Mouse (Mus musculus): ENCODE measurements around the gene Ptges2. TPM values are rescaled to one million over a fixed set of nuclear protein-coding genes. Genes with fewer than 3 reads are reported as not detected.
A peak's percentile ranks its signal among the peaks of the same experiment; 100 is the strongest.

Gene Ptges2
- polyA plus RNA-seq, 1 experiment from 2014 or later: 7.9 TPM

DNA sequence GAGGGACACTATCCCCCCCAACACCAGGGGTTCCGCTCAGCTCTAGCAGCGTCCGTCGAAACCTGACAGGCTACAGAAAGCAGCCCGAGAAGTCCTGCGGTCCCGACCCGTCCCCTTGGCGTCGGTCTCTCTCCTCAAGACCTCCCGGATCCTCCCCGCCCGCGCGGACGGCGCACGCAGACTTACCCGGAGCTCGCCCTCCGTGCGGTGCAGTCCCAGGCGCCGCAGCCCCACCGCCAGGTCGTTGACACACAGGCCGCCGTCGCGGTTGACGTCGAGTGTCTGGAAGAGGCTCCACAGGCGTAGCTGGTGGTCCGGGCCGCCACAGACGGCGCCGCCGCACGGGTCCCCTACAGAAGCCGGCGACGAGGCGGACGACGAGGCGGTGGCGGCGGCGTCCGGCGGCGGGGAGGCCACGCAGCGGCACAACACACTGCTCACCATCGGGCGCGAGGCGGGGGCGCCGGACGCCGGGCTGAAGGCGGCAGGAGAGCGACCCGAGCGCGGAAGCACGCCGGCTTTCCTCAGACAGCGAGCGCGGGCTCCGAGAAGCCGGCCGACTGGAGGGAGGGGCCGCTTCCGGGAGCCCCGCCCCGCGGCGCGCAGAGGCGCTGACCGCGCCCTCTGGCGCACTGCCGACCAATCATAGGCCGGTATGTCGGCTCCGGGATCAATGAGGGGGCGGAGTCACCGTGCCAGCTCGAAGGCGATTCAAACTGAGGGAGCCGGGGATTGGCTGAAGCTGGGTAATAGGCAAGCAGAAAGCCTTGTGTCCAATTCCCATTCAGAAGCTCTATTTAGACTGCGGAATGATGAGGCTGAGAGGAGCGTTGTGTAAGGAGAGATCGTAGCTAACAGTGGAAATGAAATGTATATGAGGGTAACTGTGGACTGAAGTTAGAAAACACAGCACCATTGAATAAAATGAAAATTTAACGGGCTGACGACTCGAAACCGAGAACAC lies 55.5 kb downstream of the Ptges2 start, which contains the start of gene Slc25a25:
Gene Slc25a25 (minus strand): TSS at position 565 of the 964 bp plus-strand sequence.
- H3K27ac ChIP-seq: peak within 1 kb of the TSS; percentile 81
- peaks cover 61% of the 10 kb centered on the region for H3K79me2 ChIP-seq (ENCODE audit: inconsistent target)
- 2% methylated on average over 103 of the region's 103 CpGs for WGBS (ENCODE audit: missing documents)
- peaks cover 17% of the 10 kb centered on the region; the same call in 1 of the 2 replicates for H3K36me3 ChIP-seq (ENCODE audit: inconsistent target)
- peak within 1 kb of the TSS; percentile 85 for H3K4me3 ChIP-seq (ENCODE audit: inconsistent target)

DNA sequence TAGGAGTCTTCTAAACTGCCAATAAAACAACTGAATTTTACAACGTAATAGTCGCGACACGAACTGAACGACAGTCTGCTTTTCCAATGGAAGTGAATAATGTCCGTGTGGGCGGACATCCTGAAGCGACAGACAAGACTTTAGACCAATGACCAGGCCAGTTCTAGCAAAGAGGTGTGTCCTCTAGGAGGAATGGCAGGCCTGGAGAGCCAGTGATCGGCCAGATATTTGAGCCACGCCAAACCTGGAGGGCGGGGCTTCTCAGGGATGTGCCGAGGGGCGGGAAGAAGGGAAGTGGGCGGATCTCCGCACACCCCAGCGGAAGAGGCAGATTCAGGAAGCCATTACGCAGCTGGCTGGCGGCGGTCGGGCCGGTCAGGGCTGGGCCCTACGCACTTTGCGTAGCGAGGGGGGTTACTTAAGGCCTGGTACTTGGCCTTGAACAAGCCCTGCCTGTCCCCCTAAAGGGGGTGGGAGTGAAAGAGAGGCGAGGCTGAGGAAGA lies 56.2 kb downstream of the Ptges2 start:
- peak overlapping the region; percentile 43 for H3K4me3 ChIP-seq (ENCODE audit: inconsistent target)
- peaks cover 54% of the 10 kb centered on the region for H3K79me2 ChIP-seq (ENCODE audit: inconsistent target)
- WGBS (ENCODE audit: missing documents): 1% methylated on average over 23 of the region's 25 CpGs
- H3K36me3 ChIP-seq (ENCODE audit: inconsistent target): peaks cover 20% of the 10 kb centered on the region; the same call in 1 of the 2 replicates
- peak overlapping the region; percentile 81 for H3K27ac ChIP-seq

DNA sequence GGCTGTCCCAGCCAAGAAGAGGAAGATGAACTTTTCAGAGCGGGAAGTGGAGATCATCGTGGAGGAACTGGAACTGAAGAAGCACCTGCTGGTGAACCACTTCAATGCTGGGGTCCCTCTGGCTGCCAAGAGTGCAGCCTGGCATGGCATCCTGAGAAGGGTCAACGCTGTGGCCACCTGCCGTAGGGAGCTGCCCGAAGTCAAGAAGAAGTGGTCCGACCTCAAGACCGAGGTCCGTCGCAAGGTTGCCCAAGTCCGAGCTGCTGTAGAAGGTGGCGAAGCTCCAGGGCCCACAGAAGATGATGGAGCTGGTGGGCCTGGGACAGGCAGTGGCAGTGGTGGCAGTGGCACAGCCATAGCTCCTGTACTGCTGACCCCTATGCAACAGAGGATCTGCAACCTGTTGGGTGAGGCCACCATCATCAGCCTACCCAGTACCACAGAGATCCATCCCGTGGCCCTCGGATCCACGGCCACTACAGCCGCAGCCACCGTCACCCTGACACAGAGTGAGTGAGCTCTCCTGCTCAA lies 56.8 kb downstream of the Ptges2 start:
- Histone ChIP-seq H3K4me3 (ENCODE audit: inconsistent target) (peak overlapping the region; percentile 35), H3K79me2 (ENCODE audit: inconsistent target) (peaks cover 52% of the 10 kb centered on the region), H3K36me3 (ENCODE audit: inconsistent target) (peaks cover 20% of the 10 kb centered on the region; the same call in 1 of the 2 replicates), H3K27ac (peak overlapping the region; percentile 81)
- WGBS (ENCODE audit: missing documents): 72% methylated on average over 16 of the region's 16 CpGs

DNA sequence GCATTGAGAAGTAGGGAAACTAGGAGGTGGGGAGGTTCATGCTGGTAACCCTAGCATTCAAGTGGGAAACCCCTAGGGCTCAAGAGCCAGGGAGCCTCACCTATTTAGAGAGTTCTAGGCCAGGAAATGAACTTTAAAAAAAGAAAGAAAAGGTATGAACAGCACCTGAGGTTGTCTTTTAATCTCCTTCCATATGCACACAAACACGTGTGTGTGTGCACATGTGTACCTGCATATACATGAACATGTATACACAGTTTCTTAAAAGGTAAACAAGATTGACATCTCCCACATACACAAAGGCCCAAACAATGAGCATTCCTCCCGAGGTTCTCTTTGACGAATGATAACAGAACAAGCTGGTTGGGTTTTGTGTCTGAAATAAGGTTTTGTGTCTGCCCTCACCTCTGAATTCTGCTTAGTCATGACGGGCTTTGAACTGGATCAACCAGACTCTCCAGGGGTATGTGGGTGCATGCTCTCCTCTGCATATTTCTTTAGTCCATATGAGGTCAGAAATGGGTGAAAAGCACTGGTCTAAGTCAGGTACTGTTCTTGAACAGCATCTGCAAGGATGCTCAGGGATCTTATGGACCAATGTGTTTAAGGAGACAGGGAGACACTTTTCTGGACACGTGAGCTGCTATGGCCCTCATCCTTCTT lies 58.1 kb downstream of the Ptges2 start:
- WGBS (ENCODE audit: missing documents): 77% methylated on average over 5 of the region's 5 CpGs
- H3K27ac ChIP-seq: no peak overlapping the region
- H3K79me2 ChIP-seq (ENCODE audit: inconsistent target): peaks cover 42% of the 10 kb centered on the region
- H3K4me3 ChIP-seq (ENCODE audit: inconsistent target): no peak overlapping the region
- peaks cover 20% of the 10 kb centered on the region; the same call in 1 of the 2 replicates for H3K36me3 ChIP-seq (ENCODE audit: inconsistent target)

DNA sequence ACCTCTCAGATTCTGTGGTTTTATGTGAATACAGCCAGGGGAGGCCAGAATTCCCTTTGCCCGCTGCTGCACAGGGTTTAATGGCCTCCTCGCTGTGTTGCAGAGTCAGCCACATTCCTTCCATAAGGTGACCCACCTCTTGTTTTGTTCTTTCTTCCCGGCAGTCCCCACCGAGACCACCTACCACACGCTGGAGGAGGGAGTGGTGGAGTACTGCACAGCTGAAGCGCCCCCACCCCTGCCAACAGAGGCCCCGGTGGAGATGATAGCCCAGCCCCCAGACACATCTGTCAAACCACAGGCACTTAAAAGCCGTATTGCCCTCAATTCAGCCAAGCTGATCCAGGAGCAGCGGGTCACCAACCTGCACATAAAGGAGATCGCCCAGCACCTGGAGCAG lies 58.9 kb downstream of the Ptges2 start:
- Histone ChIP-seq H3K36me3 (ENCODE audit: inconsistent target) (peaks cover 20% of the 10 kb centered on the region; the same call in 1 of the 2 replicates), H3K27ac (no peak overlapping the region), H3K4me3 (ENCODE audit: inconsistent target) (no peak overlapping the region), H3K79me2 (ENCODE audit: inconsistent target) (peaks cover 34% of the 10 kb centered on the region)
- WGBS (ENCODE audit: missing documents): 98% methylated on average over 9 of the region's 10 CpGs

DNA sequence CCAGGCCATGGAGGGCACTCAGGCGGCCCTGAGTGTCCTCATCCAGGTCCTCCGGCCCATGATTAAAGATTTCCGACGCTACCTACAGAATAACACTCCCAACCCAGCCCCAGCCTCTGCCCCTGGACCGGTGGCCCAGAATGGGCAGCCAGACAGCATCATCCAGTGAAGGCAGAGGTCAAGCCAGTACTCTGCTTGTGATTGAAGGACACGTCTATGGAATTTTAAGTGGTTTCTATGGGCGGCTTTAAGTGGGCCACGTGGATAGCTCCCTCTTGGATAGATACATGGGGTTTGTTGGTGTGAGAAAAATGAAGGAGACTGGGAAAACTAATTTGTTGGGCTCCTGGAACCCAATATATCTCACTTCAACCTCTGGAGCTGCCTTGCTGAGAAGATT lies 59.4 kb downstream of the Ptges2 start:
- H3K4me3 ChIP-seq (ENCODE audit: inconsistent target): no peak overlapping the region
- WGBS (ENCODE audit: missing documents): 95% methylated on average over 8 of the region's 8 CpGs
- H3K36me3 ChIP-seq (ENCODE audit: inconsistent target): peaks cover 20% of the 10 kb centered on the region; the same call in 1 of the 2 replicates
- H3K27ac ChIP-seq: no peak overlapping the region
- H3K79me2 ChIP-seq (ENCODE audit: inconsistent target): peaks cover 29% of the 10 kb centered on the region

Other genes starting within 250 kb of the Ptges2 start
- gene Prrc2b, start 244.8 kb upstream of the Ptges2 start, polyA plus RNA-seq (2018): 23.6 to 29.1 TPM (median 26.7 TPM) in 3 replicates
- 11.1 to 15.3 TPM (median 12.5 TPM) in 3 replicates for gene Pomt1, start 159.3 kb upstream of the Ptges2 start, polyA plus RNA-seq (2018)
- 19.4 to 32.3 TPM (median 28.1 TPM) in 3 replicates for gene Uck1, start 135.7 kb upstream of the Ptges2 start, polyA plus RNA-seq (2018)
- 31.7 to 53.4 TPM (median 36.4 TPM) in 3 replicates for gene Golga2, start 108.5 kb upstream of the Ptges2 start, polyA plus RNA-seq (2018)
- gene Swi5, start 107.8 kb upstream of the Ptges2 start, polyA plus RNA-seq (2018): 220 to 392 TPM (median 276 TPM) in 3 replicates
- 35.3 to 118 TPM (median 57.2 TPM) in 3 replicates for gene Ciz1, start 43.6 kb upstream of the Ptges2 start, polyA plus RNA-seq (2018)
- gene Dnm1, start 42.6 kb upstream of the Ptges2 start, polyA plus RNA-seq (2018): 0.23 TPM in 1 of 3 replicates, not detected in the others
- gene 1110008P14Rik, start 14.0 kb upstream of the Ptges2 start, polyA plus RNA-seq (2018): 22.2 to 62.2 TPM (median 53.7 TPM) in 3 replicates
- gene Lcn2, start 7.6 kb upstream of the Ptges2 start, polyA plus RNA-seq (2018): 2.6 to 16.1 TPM (median 12.6 TPM) in 3 replicates
- gene Naif1, start 54.6 kb downstream of the Ptges2 start, polyA plus RNA-seq (2018): 3.2 to 3.8 TPM (median 3.8 TPM) in 3 replicates
- 7.1 to 13.2 TPM (median 12.2 TPM) in 3 replicates for gene Slc25a25, start 55.5 kb downstream of the Ptges2 start, polyA plus RNA-seq (2018)
- gene Fam102a, start 139.4 kb downstream of the Ptges2 start, polyA plus RNA-seq (2018): 3.5 to 9.1 TPM (median 3.9 TPM) in 3 replicates
- gene Dpm2, start 175.0 kb downstream of the Ptges2 start, polyA plus RNA-seq (2018): 48.3 to 76.8 TPM (median 72.3 TPM) in 3 replicates
- gene Pip5kl1, start 178.9 kb downstream of the Ptges2 start, polyA plus RNA-seq (2018): not detected in 3 replicates
- not detected in 3 replicates for gene 9430097D07Rik, start 179.8 kb downstream of the Ptges2 start, polyA plus RNA-seq (2018)
- gene St6galnac4, start 191.2 kb downstream of the Ptges2 start, polyA plus RNA-seq (2018): 30.1 to 43.5 TPM (median 34.6 TPM) in 3 replicates
- 24.8 to 53.9 TPM (median 25.2 TPM) in 3 replicates for gene St6galnac6, start 203.8 kb downstream of the Ptges2 start, polyA plus RNA-seq (2018)
- 3.0 to 4.2 TPM (median 3.3 TPM) in 3 replicates for gene Ak1, start 225.9 kb downstream of the Ptges2 start, polyA plus RNA-seq (2018)